Mouse (Mus musculus): ENCODE measurements around the gene Cmtm5.
"Not testable (repeated sequence)": the region's sequence is repeated elsewhere in the genome, so short reads cannot be mapped to it uniquely, and the experiment has no call there.

The Cmtm5 gene

DNA sequence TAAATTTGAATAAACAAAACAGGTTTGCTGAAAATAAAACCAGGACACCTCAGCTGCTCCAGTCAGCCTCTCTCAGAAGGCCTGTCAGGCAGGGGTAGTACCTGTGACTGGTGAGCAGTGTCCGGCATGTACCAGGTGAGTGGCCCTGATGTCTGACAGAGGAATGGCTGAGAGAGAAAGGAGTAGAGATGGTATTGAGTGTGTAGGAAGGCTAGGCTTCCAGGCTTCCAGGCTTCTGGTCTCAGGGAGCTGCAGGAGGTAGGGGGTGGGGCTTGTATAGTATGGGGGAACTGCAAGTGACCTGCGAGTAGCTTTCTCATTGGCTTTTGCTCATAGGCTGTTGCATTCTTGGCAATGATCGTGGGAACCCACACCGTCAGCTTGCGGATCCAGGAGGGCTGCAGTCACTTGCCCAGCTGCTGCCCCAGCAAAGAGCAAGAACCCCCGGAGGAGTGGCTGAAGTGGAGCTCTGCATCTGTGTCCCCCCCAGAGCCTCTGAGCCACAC, 3.4 kb upstream of the Cmtm5 start, which contains the start of gene Il25:
Il25 (plus strand) TSS at position 51 of the 506 bp plus-strand sequence.
- DNase-seq (ENCODE audit: low spot score in 2 of 2): no peak

- no peak for DNase-seq (ENCODE audit: low spot score in 2 of 2)
These were observed 735 bp downstream of the Cmtm5 start for GRCm38 (mm10) chr14:54936831-54937160.

- no peak for DNase-seq (ENCODE audit: low spot score in 2 of 2)
These were observed 1.5 kb downstream of the Cmtm5 start for GRCm38 (mm10) chr14:54937361-54938182.

GRCm38 (mm10) chr14:54938431-54939219, 2.6 kb downstream of the Cmtm5 start:
- no peak for DNase-seq (ENCODE audit: low spot score in 2 of 2)

DNA sequence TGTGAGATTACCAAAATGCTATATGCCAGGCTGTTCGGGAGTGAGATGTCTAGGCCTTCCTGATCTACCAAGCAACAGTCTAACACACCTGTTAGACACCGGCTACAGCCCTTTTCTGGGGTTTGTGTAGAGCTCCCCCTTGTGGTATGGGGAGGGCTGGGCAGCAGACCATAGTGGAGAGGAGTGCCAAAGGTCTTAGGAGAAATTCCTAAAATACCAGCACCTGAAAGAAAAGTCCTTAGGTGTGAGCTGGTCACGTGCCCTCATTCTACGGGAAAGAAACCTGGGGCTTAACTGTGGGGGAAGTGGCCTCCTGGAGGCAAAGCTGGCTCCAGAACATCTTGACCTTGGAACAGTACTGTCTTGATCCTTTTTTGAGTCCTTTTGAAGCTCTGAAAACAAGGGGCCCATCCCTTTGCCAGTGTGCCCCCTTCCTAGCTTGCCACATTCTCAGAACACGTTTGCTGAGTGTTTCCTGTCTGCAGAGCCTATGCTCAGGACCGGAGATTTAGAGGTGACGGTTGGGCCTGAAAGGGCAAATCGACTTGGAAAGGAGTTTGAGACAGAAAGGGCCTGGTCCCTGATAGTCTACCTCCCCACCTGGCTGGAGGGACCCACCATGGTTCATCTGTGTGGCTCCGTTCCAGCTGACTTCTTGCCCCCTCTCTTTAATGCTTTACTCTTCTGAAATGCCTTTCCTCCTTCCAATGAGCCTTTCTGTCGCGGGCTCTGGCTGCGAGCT, 3.5 kb downstream of the Cmtm5 start:
- peak; percentile 19 to 57 for DNase-seq (ENCODE audit: low spot score in 2 of 2)

DNA sequence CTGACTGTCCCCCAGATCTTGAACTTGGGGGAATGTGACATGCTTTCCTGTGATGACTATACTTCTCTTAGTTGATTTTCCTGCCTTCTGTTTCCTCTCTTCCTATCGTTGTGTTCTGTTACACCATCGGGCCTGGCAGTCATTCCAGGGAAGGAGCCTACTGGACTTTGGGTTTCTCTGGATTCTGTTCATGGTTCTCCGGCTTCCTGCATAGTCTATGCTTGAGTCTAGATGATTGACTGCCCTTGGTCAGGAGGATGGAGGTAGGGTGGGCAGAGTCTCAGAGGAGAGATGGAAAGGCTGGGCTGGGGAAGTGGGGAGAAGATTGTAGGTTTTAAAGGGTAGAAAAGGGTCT, 4.1 kb downstream of the Cmtm5 start:
- no peak for DNase-seq (ENCODE audit: low spot score in 2 of 2)

DNA sequence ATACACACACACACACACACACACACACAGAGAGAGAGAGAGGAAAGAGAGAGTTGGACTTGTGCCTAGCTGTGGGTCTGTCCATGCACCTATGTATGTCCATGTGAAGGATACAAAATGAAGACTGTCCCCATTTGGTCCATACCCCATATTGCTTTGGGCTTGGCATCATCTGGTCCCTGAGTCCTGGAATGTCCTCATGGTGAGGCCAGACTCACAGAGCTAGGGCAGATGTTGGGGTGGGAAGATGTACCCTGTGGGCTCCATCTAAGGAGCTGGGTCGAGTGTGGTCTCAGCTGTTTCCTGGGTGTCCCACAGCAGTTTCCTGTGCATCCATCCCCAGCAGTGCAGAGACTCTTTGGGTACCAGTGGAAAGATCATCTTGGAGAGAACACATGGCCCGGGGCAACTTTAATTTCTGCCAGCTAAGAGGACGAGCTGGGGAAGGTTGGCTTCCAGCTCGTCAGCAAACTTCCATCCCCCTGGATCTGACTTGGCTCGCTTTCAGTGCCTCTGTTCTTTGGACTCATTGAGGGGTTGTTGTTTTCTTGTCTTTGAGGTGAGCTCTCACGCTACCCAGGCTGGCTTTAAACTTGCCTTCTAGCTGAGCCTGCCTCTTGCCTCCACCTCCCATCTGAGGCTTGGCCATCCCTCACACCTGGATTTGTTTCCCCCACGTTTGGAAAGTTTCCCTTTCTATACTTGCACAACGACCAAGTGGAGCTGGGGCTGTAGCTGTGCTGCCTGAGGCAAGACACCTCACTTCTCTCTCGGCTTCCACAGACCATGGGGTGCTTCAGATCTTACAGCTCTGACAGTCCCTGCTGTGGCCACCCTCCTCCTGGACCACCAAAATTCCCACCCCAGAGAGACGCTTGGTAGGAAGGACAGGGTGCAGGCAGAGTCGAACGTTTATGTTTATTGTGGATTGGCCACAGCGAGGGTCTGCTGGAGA, 5.2 kb downstream of the Cmtm5 start:
- no peak for DNase-seq (ENCODE audit: low spot score in 2 of 2)

DNA sequence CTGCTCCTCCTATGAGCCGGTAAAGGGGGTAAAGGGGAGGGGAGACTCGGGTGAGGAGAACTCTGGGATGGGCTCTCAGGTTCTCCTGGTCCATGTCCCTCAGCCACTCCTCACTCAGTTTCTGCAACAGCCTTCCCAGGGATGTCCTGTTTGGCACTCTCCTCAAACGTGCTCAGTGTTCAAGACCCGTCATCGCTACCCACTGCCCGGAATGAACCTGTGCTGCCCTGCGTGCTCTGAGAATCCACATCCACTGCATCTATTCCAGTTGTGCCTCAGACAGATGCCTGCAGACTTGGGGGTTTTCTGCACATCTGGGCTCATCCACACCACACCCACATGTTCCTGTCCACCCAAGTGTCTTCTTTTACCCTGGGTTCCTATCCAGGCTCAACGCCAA, 6.4 kb downstream of the Cmtm5 start:
- no peak for DNase-seq (ENCODE audit: low spot score in 2 of 2)

DNA sequence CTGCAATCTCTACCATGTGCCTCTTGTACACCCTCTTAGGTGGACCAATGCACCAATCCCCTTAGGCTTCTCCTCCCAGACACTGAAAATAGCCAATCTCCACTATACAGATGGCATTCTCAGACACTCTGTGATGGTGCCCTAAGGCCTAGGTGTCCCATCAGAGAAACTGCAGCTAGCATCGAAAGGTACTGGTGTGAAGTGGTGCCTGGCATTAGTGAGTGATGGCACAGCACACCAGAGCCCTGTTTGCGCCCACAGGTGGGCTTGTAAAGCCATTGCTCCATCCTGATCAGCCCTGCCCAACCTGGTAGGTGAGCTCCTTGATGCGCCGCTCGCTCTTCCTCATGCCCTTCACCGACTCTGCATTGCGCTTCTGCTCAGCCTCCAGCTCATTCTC, 7.9 kb downstream of the Cmtm5 start:
- no peak for DNase-seq (ENCODE audit: low spot score in 2 of 2)

DNA sequence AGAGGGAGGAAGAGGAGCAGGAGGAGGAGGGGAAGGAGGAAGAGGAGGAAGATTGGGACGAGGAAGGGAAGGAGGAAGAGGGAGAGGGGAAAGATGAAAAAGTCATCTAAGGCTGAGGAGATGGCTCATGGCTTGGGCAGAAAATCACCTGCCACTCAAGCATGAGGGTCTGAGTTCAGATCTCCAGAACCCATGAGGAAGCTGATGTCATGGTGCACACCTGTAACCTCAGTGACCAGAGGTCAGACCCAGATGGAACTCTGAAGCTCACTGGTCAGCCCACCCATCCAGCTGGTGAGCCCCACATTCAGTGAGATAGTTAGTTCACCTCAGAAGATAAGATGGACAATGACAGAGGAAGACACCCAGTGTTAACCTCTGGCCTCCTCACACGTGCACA, 8.9 kb downstream of the Cmtm5 start:
- no peak for DNase-seq (ENCODE audit: low spot score in 2 of 2)

DNA sequence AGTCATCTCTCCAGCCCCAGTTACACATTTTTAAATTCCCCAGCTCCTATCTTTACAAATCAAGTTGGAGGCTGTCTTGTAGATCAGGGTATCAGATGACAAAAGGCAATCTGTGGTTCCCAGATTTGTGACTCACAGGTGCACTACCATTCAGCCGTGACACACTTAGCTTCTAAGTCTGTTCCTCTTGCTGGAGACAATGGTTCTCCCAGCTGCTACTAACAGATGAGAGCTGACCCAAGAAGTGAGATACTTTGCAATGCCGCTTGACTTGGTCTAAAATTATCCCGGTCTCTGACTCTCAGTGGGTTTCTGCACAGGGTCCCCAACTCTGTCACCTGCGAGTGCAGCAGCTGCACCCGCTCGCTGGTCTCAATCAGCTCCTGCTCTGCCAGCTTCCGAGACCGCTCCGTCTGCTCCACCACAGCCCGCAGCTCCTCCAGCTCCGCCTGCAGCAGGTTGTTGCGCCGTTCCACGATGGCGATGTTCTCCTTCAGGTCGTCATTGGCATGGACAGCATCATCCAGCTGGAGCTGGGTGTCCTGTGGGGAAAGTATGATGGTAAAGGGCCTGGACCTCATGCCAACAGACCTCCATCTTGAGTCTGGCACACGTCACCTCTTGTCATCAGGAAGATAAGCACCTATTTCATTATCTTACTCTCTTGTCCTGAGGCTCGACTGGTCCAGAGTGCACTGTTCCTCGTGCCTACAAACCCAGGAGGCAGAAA, 10.1 kb downstream of the Cmtm5 start:
- no peak for DNase-seq (ENCODE audit: low spot score in 2 of 2)

DNA sequence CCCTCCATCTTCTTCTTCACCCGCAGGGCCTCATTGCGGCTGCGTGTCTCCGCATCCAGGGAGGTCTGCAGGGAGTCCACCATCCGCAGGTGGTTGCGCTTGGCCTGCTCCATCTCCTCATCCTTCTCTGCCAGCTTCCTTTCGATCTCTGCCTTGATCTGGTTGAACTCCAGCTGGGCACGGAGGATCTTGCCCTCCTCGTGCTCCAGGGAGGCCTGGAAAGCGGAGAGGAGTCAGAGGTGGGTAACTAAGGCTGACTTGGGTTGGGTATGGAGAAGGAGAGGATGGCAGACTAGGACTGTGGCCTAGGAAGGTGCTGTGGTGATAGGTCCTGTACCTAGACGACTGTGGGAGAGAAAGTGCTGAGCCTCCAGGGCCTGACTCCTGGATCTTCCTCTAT, 10.9 kb downstream of the Cmtm5 start:
- not testable (repeated sequence) for DNase-seq (ENCODE audit: low spot score in 2 of 2)

- no peak for DNase-seq (ENCODE audit: low spot score in 2 of 2)
These were observed 12.7 kb downstream of the Cmtm5 start for GRCm38 (mm10) chr14:54948781-54949180.

DNA sequence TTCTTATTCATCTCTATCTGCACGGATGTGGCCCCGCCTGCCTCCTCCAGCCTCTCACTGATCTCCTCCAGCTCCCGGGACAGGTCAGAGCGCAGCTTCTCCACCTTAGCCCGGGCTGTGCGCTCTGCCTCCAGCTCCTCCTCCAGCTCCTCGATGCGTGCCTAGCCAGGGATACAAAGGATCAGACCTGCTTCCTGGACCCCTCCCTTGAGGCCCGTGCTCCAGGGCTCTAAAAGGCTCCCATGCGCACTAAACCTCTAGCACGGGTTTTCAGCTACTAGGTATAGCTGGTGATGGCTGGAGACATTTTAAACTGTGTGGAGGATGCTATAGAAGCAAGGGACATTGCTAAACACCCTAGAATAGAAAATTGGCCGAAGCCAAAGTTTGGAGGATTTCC, 14.4 kb downstream of the Cmtm5 start:
- DNase-seq (ENCODE audit: low spot score in 2 of 2): no peak

- DNase-seq (ENCODE audit: low spot score in 2 of 2): no peak
These were observed 15.5 kb downstream of the Cmtm5 start for GRCm38 (mm10) chr14:54951587-54951986.

DNA sequence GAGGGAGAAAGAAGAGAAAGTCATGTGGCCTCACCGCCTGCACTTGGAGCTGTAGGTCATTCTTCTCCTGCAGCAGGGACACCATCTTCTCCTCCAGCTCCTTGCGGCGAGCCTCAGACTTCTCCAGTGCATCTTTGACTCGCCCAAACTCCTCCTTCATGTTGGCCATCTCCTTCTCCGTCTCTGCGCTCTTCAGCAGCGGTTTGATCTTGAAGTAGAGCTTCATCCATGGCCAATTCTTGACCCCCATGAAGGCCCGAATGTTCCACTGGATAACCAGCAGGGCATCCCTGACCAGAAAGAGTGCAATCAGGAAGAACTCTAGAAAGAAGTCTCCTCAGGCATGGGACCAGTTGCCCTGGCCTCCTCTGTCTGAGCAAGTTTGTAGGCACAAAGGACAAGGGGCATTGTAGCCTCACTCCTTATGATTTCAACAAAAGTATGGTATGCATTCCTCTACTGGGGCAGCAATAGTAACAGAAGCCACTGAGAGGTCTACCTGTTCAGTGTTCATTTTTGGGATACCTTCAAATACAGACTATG, 17.7 kb downstream of the Cmtm5 start:
- no peak for DNase-seq (ENCODE audit: low spot score in 2 of 2)

GRCm38 (mm10) chr14:54954474-54954873, 18.4 kb downstream of the Cmtm5 start:
- no peak for DNase-seq (ENCODE audit: low spot score in 2 of 2)

DNA sequence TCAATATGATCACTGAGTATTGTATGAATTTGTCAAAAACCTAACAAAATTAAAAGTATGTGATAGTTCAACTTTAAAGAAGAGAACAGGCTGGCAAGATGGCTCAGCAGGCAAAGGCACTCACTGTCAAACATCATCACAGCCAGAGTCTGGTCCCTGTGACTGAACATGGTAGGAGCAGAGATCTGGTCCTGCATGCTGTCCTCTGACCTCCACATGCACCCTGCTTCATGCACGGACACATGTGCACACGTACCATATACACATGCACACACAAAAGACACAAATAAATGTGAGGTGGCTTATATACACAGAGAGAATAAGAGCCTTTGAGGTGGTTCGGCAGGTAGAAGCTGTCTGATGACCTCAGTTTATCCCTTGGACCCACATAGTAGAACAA, 19.4 kb downstream of the Cmtm5 start:
- no peak for DNase-seq (ENCODE audit: low spot score in 2 of 2)

DNA sequence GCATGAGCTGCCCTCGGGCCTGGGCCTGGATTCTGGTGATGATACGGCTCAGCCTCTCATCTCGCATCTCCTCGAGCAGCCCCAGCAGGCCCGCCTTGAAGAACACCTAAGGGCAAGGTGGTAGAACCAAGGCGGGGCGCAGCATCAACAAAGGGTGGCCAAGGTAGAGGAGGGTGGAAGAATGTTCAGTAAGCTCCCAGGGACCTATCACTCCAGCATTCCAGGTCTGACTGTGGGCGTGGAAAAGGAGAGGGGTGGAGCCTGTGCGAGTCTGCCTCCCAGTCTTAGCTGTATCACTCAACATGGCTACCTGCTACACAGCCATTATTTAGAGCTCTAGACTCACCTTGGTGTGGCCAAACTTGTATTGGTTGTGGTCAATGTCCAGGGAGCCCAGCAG, 20.5 kb downstream of the Cmtm5 start:
- DNase-seq (ENCODE audit: low spot score in 2 of 2): no peak

- no peak for DNase-seq (ENCODE audit: low spot score in 2 of 2)
These were observed 22.4 kb downstream of the Cmtm5 start for GRCm38 (mm10) chr14:54958503-54958902.
